Mouse (Mus musculus): ENCODE results near the gene Kcnk3.

DNA sequence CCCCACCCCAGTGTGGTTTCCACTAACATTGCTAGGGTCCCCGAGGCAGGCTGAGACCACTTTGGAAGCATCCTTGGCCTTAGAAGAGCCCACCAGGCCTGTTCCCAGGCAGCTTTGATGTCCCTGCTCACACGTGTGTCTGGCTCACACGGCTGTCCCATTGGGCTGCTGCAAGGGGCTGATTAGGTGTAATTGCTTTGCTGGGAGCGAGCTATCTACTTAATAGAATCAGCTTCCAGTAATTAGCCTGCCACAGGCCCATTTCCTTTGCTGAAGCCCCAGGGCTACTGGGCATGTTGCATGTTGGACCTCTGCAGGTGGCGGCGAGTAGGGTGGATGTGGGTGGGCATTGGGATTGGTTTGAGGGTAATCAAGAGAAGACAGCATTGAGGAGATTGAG, 7.2 kb upstream of the Kcnk3 start:
- TF ChIP-seq EP300 (IDR thresholded peaks at IDR 0.05; ENCODE audit: low read depth): no peak
- TF ChIP-seq CTCF (IDR thresholded peaks at IDR 0.05; ENCODE audit: low read depth): no peak
